Mouse (Mus musculus) forebrain, embryonic 13.5 days (tissue): Measurements from ENCODE around the gene Ppm1f. TPM values are rescaled to one million over a fixed set of nuclear protein-coding genes. Genes with fewer than 3 reads are reported as not detected.
A peak's percentile ranks its signal among the peaks of the same experiment; 100 is the strongest.
"Not testable (repeated sequence)": the region's sequence is repeated elsewhere in the genome, so short reads cannot be mapped to it uniquely, and the experiment has no call there.

Source experiments
- ATAC-seq: fragments of 200-750 bp; cut with Nextera tagmentation; 2 replicates; pipeline ENCODE4 v1.8.0; 2017
- H3K27ac ChIP-seq: fragments of 300-500 bp; sonication (generic); 2 replicates; pipeline ENCODE4 v1.5.1; 2015; ENCODE audit warnings: inconsistent platforms, mild to moderate bottlenecking, moderate library complexity
- H3K27me3 ChIP-seq: fragments of 300-500 bp; sonication (generic); 2 replicates; pipeline ENCODE4 v1.6.1; 2015; ENCODE audit warnings: mild to moderate bottlenecking, inconsistent platforms
- H3K36me3 ChIP-seq: fragments of 300-500 bp; sonication (generic); 2 replicates; pipeline ENCODE4 v1.6.1; 2015; ENCODE audit warnings: mild to moderate bottlenecking, inconsistent platforms; ENCODE audit not compliant: poor library complexity, severe bottlenecking
- H3K4me1 ChIP-seq: fragments of 300-500 bp; sonication (generic); 2 replicates; pipeline ENCODE4 v1.6.1; 2015; ENCODE audit warnings: inconsistent platforms
- H3K4me2 ChIP-seq: fragments of 300-500 bp; sonication (generic); 2 replicates; pipeline ENCODE4 v1.6.1; 2015; ENCODE audit warnings: inconsistent platforms, mild to moderate bottlenecking, moderate library complexity
- H3K4me3 ChIP-seq: fragments of 300-500 bp; sonication (generic); 2 replicates; pipeline ENCODE4 v1.5.1; 2015; ENCODE audit warnings: mild to moderate bottlenecking, inconsistent platforms
- H3K9ac ChIP-seq: fragments of 300-500 bp; sonication (generic); 2 replicates; pipeline ENCODE4 v1.6.1; 2015; ENCODE audit warnings: mild to moderate bottlenecking, inconsistent platforms
- H3K9me3 ChIP-seq: fragments of 300-500 bp; sonication (generic); replicated peaks from 2 replicates; pipeline ENCODE4 v1.6.1; 2016; ENCODE audit warnings: inconsistent platforms
- WGBS: fragments of 180-500 bp; shearing (Covaris S2); methylation state at CpG from one replicate; pipeline ENCODE4 v1.1.7; 2015; 5-methylcytosine and 5-hydroxymethylcytosine counted together
- polyA plus RNA-seq: library from polyadenylated mRNA; unstranded; fragments of >200 nt; fragmentation: Nextera tagmentation; extraction: Ambion mirVana; gene quantifications from 2 replicates; pipeline ENCODE4 v1.2.1, GENCODE M21; 2015

Gene Ppm1f
- polyA plus RNA-seq, 1 experiment from 2014 or later, result 22.8 TPM

DNA sequence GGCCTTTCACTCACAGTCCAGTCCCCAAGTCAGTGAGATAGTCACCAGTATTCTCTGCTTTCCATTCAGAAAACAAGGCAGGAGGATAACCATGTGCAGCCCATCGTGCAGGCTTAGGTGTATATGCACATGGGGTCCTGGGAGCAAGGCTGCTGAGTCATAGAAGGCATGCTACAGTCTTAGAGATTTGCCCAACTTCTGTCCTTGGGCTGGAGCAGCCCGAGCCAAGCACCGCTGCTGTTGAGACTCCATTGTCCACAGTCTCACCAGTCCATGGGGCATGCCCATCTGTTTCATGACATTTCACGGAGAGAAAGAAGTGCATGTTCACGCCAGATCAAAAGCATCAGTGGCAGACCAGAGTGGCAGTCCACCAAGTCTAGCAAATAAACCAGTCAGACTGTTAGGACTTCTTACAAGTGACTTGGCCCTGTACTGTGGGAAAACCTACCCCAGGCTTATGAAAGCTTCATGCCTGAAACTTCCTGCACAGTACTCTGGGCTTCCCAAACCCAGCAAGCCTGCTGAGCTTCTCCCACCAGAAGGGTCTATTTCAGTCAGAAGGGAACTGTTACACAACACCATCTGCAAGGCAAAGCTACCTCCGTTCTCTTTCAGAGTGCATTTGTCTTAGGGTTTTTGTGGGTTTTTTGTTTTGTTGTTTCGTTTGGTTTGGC lies 22.3 kb downstream of the Ppm1f start:
- WGBS, result 93% methylated on average over 7 of the region's 7 CpGs
- H3K36me3 ChIP-seq, result peaks cover 98% of the 10 kb centered on the region
- no peaks in the 10 kb centered on the region for H3K9me3 ChIP-seq
- H3K27ac ChIP-seq, result no peak overlapping the region
- H3K9ac ChIP-seq, result no peak overlapping the region
- H3K4me3 ChIP-seq, result no peak overlapping the region
- H3K4me1 ChIP-seq, result no peaks in the 10 kb centered on the region
- H3K4me2 ChIP-seq, result no peak overlapping the region
- no peaks in the 10 kb centered on the region for H3K27me3 ChIP-seq
- no peak for ATAC-seq

DNA sequence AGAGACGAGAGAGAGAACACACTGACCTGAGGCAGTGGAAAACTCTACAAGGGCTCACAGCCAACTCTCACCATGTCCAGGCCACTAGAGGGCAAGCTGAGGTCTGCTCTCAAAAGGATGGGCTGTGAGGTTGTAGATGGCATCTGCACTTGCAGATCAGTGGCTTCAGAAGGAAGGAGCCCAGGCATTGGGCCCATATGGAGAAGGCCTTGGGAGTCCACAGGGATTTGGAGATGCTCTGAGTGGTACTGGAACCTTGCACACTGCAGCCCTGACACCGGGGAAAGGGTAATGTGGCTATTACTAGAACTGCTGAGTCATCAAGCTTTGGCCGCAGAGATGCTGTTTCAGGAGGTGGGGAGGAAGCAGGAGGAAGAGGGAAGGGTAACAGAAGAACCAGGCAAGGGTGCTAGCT lies 24.8 kb downstream of the Ppm1f start:
- Histone ChIP-seq H3K27ac (no peak overlapping the region), H3K4me2 (no peak overlapping the region), H3K4me3 (no peak overlapping the region), H3K36me3 (peaks cover 93% of the 10 kb centered on the region), H3K9me3 (no peaks in the 10 kb centered on the region), H3K4me1 (peaks cover under 1% of the 10 kb centered on the region), H3K9ac (no peak overlapping the region), H3K27me3 (no peaks in the 10 kb centered on the region)
- no peak for ATAC-seq
- WGBS, result 82% methylated on average over 3 of the region's 3 CpGs

DNA sequence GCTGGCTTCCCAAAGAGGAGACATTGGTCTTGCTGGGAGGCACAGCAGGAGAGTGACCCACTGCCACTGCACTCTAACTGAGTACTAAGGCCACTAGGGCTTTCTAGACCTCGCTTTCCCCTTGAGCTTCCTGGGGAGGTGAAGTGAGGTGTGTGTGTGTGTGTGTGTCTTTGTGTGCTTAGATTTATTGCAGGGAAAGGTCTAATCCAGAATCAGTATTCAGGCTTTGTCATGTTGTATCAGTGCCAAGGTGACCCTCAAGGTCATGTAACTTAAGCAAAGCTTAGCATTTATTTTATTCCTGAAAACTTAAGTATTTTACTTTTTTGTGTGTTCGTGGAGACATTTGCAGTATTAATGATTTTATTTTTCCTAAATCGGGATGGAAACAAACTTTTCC lies 28.2 kb downstream of the Ppm1f start:
- Histone ChIP-seq H3K27ac (no peak overlapping the region), H3K27me3 (no peaks in the 10 kb centered on the region), H3K9me3 (no peaks in the 10 kb centered on the region), H3K36me3 (peaks cover 67% of the 10 kb centered on the region), H3K4me3 (no peak overlapping the region), H3K4me1 (peaks cover 8% of the 10 kb centered on the region), H3K4me2 (no peak overlapping the region), H3K9ac (no peak overlapping the region)
- 95% methylated on average over 3 of the region's 3 CpGs for WGBS
- no peak for ATAC-seq

DNA sequence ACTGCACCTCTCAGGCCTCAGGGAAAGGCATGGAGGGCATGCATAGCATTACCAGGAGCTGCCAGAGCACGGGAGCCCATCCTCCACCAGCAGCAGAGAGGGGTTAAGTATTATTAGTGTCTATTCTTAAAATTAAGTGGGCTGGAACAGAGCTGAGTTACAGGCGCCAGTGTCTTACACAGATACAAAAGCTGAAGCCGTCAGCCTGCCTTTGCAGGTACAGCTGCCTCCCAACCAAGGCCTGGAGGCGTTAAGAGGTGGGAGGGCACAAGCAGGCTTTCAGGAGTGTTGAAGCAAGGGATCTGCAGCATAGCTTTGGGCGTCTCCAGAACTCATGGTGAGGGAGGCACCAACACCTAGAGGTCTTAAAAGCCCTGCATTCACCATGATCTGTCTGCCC lies 30.3 kb downstream of the Ppm1f start:
- WGBS, result 21% methylated on average over 5 of the region's 5 CpGs
- Histone ChIP-seq H3K4me2 (no peak overlapping the region), H3K36me3 (peaks cover 46% of the 10 kb centered on the region), H3K27ac (no peak overlapping the region), H3K9ac (no peak overlapping the region), H3K9me3 (no peaks in the 10 kb centered on the region), H3K27me3 (no peaks in the 10 kb centered on the region), H3K4me1 (peaks cover 8% of the 10 kb centered on the region), H3K4me3 (no peak overlapping the region)
- ATAC-seq, result no peak

DNA sequence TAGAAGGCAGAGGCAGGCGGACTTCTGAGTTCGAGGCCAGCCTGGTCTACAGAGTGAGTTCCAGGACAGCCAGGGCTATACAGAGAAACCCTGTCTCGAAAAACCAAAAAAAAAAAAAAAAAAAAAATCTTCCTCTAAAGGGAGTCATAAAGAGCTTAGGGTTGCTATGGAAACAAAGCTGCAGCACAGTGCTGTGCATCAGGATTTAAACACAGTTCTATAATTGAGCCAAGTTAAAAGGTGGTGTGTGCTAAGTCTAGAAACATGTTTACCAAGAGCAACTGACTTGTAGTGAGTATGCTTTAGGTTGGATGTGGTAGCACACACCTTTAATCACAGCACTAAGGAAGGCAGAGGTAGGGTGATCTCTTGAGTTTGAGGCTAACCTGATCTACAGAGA lies 32.6 kb downstream of the Ppm1f start:
- not testable (repeated sequence) for H3K4me2 ChIP-seq, H3K27me3 ChIP-seq, H3K9ac ChIP-seq, H3K4me3 ChIP-seq, H3K27ac ChIP-seq, H3K4me1 ChIP-seq, H3K9me3 ChIP-seq
- 63% methylated on average over 3 of the region's 3 CpGs for WGBS
- H3K36me3 ChIP-seq, result peaks cover 23% of the 10 kb centered on the region
- peak; percentile 37; the same call in 1 of the 2 replicates for ATAC-seq

DNA sequence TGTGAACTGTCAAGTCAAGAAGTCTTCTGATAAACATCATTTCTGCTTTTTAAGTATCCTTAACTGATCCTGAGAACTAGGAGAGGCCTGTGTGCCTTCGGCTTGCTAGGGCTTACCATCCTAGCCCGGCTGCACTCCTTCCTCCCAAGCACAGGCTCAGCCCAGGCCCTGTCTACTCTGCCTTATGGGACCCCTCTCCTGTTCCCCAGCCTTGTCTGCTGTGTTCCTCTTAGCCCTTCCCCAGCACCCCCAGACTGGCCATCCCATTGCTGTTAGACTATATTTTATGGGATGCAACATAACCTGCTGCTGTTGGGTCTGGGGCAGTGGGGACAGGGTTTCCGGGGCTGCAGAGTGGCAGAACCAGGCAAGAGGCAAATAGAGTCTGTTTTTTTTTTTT lies 34.1 kb downstream of the Ppm1f start:
- H3K36me3 ChIP-seq, result peaks cover 11% of the 10 kb centered on the region; the same call in 1 of the 2 replicates
- H3K9ac ChIP-seq, result no peak overlapping the region
- peaks cover 8% of the 10 kb centered on the region for H3K4me1 ChIP-seq
- ATAC-seq, result no peak
- no peaks in the 10 kb centered on the region; the same call in 1 of the 2 replicates for H3K9me3 ChIP-seq
- H3K4me2 ChIP-seq, result no peak overlapping the region
- 86% methylated on average over 3 of the region's 3 CpGs for WGBS
- 0 out of 2 replicates have a peak overlapping the region, but pooled peaks have one; percentile 0 for H3K27ac ChIP-seq
- H3K27me3 ChIP-seq, result no peaks in the 10 kb centered on the region
- H3K4me3 ChIP-seq, result no peak overlapping the region

DNA sequence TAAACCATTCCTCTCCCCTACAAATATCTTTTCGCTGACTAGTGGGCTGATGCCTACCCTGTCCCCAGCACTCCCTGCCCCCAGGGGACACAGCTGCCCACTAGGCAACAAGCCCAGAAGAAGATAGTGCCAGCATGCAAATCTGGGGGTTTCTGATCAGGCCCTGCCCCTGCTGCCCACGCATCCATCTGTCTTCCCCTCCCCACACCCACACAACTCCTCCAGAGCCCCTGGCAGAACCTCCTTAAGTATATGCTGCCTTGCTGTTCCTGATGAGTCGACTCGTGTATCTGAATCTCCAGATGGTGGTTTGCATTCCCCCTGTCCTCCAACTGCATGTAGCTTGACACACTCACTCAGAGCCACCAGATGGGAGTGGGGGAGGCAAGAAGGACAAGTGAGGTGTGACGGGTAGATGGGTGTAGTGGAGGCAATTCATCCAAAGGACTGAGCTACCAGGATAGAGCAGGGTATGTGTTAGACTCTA lies 34.6 kb downstream of the Ppm1f start:
- no peaks in the 10 kb centered on the region; the same call in 1 of the 2 replicates for H3K9me3 ChIP-seq
- H3K36me3 ChIP-seq, result peaks cover 7% of the 10 kb centered on the region; the same call in 1 of the 2 replicates
- H3K27ac ChIP-seq, result 0 out of 2 replicates have a peak overlapping the region, but pooled peaks have one; percentile 32
- no peak overlapping the region for H3K4me2 ChIP-seq
- WGBS, result 62% methylated on average over 5 of the region's 5 CpGs
- H3K4me1 ChIP-seq, result peaks cover 8% of the 10 kb centered on the region
- H3K9ac ChIP-seq, result no peak overlapping the region
- no peak overlapping the region for H3K4me3 ChIP-seq
- no peaks in the 10 kb centered on the region for H3K27me3 ChIP-seq
- ATAC-seq, result peak; percentile 75

DNA sequence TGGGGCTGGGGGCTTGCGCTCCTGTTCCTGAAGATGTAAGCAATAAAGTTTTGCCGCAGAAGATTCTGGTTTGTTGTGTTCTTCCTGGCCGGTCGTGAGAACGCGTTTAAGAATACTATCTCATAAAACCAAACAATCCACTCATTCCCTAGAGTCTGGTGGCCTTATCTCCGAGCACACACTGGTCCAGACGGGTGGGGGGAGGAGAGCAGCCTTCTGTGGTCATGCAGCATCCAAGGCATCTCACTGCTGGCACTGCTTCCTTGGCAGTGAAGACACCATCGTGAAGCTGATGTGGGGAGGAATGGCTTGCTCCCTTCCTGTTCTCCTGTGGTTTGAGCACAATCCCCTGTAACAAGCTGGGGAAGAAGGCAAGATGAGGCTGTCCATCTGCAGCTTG lies 43.3 kb downstream of the Ppm1f start:
- Histone ChIP-seq H3K9ac (no peak overlapping the region), H3K27me3 (no peaks in the 10 kb centered on the region), H3K9me3 (peaks cover 4% of the 10 kb centered on the region; the same call in 1 of the 2 replicates), H3K27ac (no peak overlapping the region), H3K4me1 (no peaks in the 10 kb centered on the region), H3K36me3 (no peaks in the 10 kb centered on the region), H3K4me2 (no peak overlapping the region), H3K4me3 (no peak overlapping the region)
- WGBS, result 93% methylated on average over 9 of the region's 9 CpGs
- ATAC-seq, result no peak

DNA sequence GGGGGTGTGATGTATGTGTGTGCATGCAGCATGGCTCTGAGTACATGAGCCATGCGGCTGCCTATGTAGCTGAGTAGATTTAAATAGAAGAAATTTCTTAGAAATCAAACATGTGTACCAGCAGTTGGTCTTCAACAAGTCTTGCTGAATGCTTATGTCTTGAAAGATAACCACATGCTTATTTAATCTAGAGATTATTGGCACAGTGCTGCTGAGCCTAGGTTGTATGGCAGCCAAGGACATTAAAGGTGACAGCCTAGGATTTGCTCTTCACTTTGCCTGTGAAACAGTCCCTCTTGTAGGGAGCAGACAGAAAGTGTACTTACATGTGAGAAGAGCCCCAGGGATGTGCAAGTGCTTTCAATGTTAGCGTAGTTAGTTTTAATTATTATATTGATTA lies 44.8 kb downstream of the Ppm1f start:
- H3K4me1 ChIP-seq, result no peaks in the 10 kb centered on the region
- no peak overlapping the region for H3K27ac ChIP-seq
- H3K4me3 ChIP-seq, result no peak overlapping the region
- H3K4me2 ChIP-seq, result no peak overlapping the region
- H3K27me3 ChIP-seq, result no peaks in the 10 kb centered on the region
- H3K9ac ChIP-seq, result no peak overlapping the region
- peaks cover 4% of the 10 kb centered on the region; the same call in 1 of the 2 replicates for H3K9me3 ChIP-seq
- 95% methylated on average over 2 of the region's 2 CpGs for WGBS
- no peak for ATAC-seq
- H3K36me3 ChIP-seq, result no peaks in the 10 kb centered on the region

DNA sequence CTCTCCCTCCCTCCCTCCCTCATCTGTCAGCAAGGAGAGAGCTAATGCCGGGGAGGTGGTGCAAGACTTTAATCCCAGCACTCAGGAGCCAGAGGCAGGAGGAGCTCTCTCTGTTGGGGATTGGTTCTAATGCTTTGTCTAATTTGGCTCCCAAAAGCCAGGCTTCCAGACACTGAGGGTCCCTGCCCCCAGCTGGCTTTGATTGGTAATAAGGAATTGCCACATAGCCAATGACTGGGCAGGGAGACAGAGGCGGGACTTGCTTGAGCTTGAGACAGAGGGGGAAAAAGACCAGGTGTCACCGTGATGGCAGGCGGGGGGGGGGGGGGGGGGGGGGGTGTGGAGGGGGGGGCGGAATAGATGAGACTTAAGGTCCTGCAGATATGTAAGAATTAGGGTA lies 62.3 kb downstream of the Ppm1f start:
- Histone ChIP-seq H3K9me3 (no peaks in the 10 kb centered on the region), H3K36me3 (no peaks in the 10 kb centered on the region), H3K4me1 (no peaks in the 10 kb centered on the region), H3K9ac (no peak overlapping the region), H3K27ac (no peak overlapping the region), H3K4me2 (no peak overlapping the region), H3K27me3 (no peaks in the 10 kb centered on the region), H3K4me3 (no peak overlapping the region)
- ATAC-seq, result no peak
- WGBS, result 5% methylated on average over 2 of the region's 5 CpGs

DNA sequence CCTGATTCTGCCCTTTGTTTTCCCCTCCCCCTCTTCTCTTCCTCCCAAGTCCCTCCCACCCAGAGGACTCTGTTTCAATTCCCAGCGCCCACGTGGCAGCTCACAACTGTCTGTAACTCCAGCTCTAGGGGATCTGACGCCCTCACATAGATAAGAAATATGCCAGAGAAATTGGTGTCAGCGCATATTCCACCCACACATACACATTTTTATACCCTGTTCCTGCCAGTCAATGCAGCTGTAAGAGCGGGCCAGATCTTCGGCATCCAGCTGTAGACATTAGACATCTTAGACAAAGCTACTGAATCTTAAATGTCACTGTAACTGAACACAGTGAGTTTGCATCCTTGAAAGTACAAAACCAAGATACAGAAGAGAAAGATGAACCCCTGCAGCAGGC lies 63.6 kb downstream of the Ppm1f start:
- Histone ChIP-seq H3K9me3 (no peaks in the 10 kb centered on the region), H3K4me1 (no peaks in the 10 kb centered on the region), H3K27ac (no peak overlapping the region), H3K4me3 (no peak overlapping the region), H3K4me2 (no peak overlapping the region), H3K27me3 (no peaks in the 10 kb centered on the region), H3K9ac (no peak overlapping the region), H3K36me3 (no peaks in the 10 kb centered on the region)
- 89% methylated on average over 6 of the region's 6 CpGs for WGBS
- ATAC-seq, result no peak

DNA sequence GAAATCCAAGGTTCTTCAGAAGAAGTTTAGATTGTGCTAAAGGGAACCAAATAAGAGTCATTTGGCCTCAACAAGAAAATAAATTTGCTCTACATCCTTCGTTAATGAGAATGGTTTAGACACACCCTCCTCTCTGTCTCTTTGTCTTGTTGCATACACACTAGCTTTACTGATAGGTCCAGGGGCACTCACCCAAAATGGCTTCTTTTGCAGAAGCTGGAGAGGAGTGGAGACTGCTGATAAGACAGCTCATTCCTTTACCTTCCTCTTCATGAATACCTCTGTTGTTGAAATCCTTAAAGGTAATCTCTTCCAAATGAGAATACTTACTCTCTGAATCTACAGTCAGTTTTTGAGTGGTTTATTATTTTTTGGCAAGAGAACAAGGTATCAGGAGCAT lies 68.9 kb downstream of the Ppm1f start:
- no peak overlapping the region for H3K4me2 ChIP-seq
- no peak for ATAC-seq
- WGBS, result 66% methylated on average over 1 of the region's 1 CpGs
- H3K27ac ChIP-seq, result no peak overlapping the region
- no peak overlapping the region for H3K9ac ChIP-seq
- no peaks in the 10 kb centered on the region for H3K27me3 ChIP-seq
- H3K36me3 ChIP-seq, result no peaks in the 10 kb centered on the region
- no peaks in the 10 kb centered on the region for H3K9me3 ChIP-seq
- no peaks in the 10 kb centered on the region for H3K4me1 ChIP-seq
- no peak overlapping the region for H3K4me3 ChIP-seq

DNA sequence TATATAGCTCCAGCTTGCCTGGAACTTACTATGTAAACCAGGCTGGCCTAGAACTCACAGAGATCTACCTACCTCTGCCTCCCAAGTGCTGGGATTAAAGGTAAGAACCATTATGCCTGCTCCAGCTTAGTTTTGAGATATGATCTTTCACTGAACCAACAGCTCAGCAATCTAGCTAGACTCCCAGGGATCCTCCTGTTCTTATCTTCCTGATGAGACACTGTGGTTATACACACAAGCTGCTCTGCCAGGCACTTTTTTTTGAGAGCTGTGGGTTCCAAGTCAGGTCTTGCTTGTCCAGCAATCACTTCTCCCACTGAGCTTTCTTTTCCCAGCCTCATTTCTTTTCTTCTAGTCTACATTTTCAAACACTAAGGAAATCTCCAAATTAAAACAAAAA lies 70.0 kb downstream of the Ppm1f start:
- no peak for ATAC-seq
- Histone ChIP-seq H3K27me3 (no peaks in the 10 kb centered on the region), H3K36me3 (no peaks in the 10 kb centered on the region), H3K27ac (no peak overlapping the region), H3K4me1 (no peaks in the 10 kb centered on the region), H3K4me2 (no peak overlapping the region), H3K9me3 (no peaks in the 10 kb centered on the region), H3K4me3 (no peak overlapping the region), H3K9ac (no peak overlapping the region)
